Mouse (Mus musculus): Measurements from ENCODE around the gene Gm20792. TPM values are rescaled to one million over a fixed set of nuclear protein-coding genes. Genes with fewer than 3 reads are reported as not detected.
"Not testable (repeated sequence)": the region's sequence is repeated elsewhere in the genome, so short reads cannot be mapped to it uniquely, and the experiment has no call there.

Gm20792 gene
- polyA plus RNA-seq (2015; fragmentation: Nextera tagmentation; extraction: Ambion mirVana): not detected in 2 replicates

DNA sequence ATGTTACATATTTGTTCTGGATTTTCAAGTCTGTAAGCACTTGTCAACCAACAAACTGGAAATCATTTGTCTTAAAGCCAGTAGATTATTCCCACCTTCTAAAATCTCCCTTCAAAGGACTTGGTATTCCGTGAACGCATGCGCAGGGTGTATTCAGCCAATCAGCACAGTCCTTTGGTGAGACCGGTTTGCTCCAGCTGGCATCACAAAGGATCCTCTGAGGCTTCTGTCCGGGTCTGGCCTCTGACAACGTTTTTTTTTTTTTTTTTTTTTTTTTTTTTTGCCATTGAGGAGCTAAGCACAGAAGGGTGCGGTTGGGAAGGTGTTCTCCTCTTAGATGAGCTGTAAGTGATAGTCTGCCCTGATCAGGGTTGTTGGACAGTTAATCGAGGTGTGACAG is at the start of gene Gm20792:
Gene Gm20792, plus strand, starts transcription at position 301 of the 400 bp plus-strand sequence.
- no CpG with 5 or more reads among the region's 8 CpGs for WGBS
- H3K4me3 ChIP-seq (replicated peaks; ENCODE audit: low read length); ATAC-seq (ENCODE audit: insufficient read depth, low FRiP score): not testable (repeated sequence)

More for the DNA sequence above, at the start of gene Gm20792:
- not testable (repeated sequence) for H3K9me3 ChIP-seq (replicated peaks; ENCODE audit: control insufficient read depth, low read length); H3K4me1 ChIP-seq (ENCODE audit: control insufficient read depth, insufficient read depth, low read length); H3K36me3 ChIP-seq (ENCODE audit: control insufficient read depth, insufficient read depth, low read length); H3K27ac ChIP-seq (ENCODE audit: low read length); H3K27me3 ChIP-seq (ENCODE audit: control insufficient read depth, insufficient read depth, low read length); H3K4me2 ChIP-seq (ENCODE audit: low read depth, low read length); H3K9ac ChIP-seq (ENCODE audit: low read length)
